Mouse (Mus musculus): ENCODE results near the gene Maf.

The Maf gene

GRCm38 (mm10) chr8:115705591-115706110 is 1.9 kb downstream of the Maf start:
- no peak for DNase-seq (ENCODE audit: low read depth)

GRCm38 (mm10) chr8:115703056-115703455 is 4.5 kb downstream of the Maf start:
- no peak for DNase-seq (ENCODE audit: low read depth)

- no peak for DNase-seq (ENCODE audit: low read depth)
Measured at GRCm38 (mm10) chr8:115701001-115701400, 6.6 kb downstream of the Maf start.

- no peak for DNase-seq (ENCODE audit: low read depth)
Measured at GRCm38 (mm10) chr8:115699151-115699550, 8.4 kb downstream of the Maf start.

GRCm38 (mm10) chr8:115697410-115697809 is 10.2 kb downstream of the Maf start:
- no peak for DNase-seq (ENCODE audit: low read depth)

GRCm38 (mm10) chr8:115696661-115697060 is 10.9 kb downstream of the Maf start:
- DNase-seq (ENCODE audit: low read depth): no peak

- no peak for DNase-seq (ENCODE audit: low read depth)
Measured at GRCm38 (mm10) chr8:115687349-115687748, 20.2 kb downstream of the Maf start.

- no peak for DNase-seq (ENCODE audit: low read depth)
Measured at GRCm38 (mm10) chr8:115683309-115683708, 24.3 kb downstream of the Maf start.

GRCm38 (mm10) chr8:115679539-115679938 is 28.1 kb downstream of the Maf start:
- DNase-seq (ENCODE audit: low read depth): no peak

- DNase-seq (ENCODE audit: low read depth): no peak
Measured at GRCm38 (mm10) chr8:115664866-115665265, 42.7 kb downstream of the Maf start.

- no peak for DNase-seq (ENCODE audit: low read depth)
Measured at GRCm38 (mm10) chr8:115650110-115650521, 57.5 kb downstream of the Maf start.

GRCm38 (mm10) chr8:115645139-115645538 is 62.5 kb downstream of the Maf start:
- DNase-seq (ENCODE audit: low read depth): no peak

- no peak for DNase-seq (ENCODE audit: low read depth)
Measured at GRCm38 (mm10) chr8:115641936-115642335, 65.7 kb downstream of the Maf start.

GRCm38 (mm10) chr8:115639951-115640350 is 67.6 kb downstream of the Maf start:
- DNase-seq (ENCODE audit: low read depth): no peak

GRCm38 (mm10) chr8:115636751-115637150 is 70.8 kb downstream of the Maf start:
- DNase-seq (ENCODE audit: low read depth): no peak

All from 416B (cell line).